Mouse (Mus musculus) neural tube, embryonic 15.5 days (tissue): ENCODE measurements around the gene Rora. TPM values are rescaled to one million over a fixed set of nuclear protein-coding genes. Genes with fewer than 3 reads are reported as not detected.

Experiments used
- ATAC-seq: fragments of 200-750 bp; cut with Nextera tagmentation; 2 replicates; pipeline ENCODE4 v1.8.0; 2017; ENCODE audit warnings: mild to moderate bottlenecking, moderate TSS enrichment, moderate library complexity; ENCODE audit not compliant: low FRiP score
- H3K27ac ChIP-seq: fragments of 300-500 bp; sonication (generic); replicated peaks from 2 replicates; pipeline ENCODE4 v1.5.1; 2015; ENCODE audit warnings: mild to moderate bottlenecking, inconsistent platforms
- H3K27me3 ChIP-seq: fragments of 300-500 bp; sonication (generic); replicated peaks from 2 replicates; pipeline ENCODE4 v1.6.1; 2015; ENCODE audit warnings: inconsistent platforms
- H3K36me3 ChIP-seq: fragments of 300-500 bp; sonication (generic); 2 replicates; pipeline ENCODE4 v1.6.1; 2015; ENCODE audit warnings: inconsistent platforms
- H3K4me1 ChIP-seq: fragments of 300-500 bp; sonication (generic); 2 replicates; pipeline ENCODE4 v1.6.1; 2015; ENCODE audit warnings: inconsistent platforms
- H3K4me2 ChIP-seq: fragments of 300-500 bp; sonication (generic); 2 replicates; pipeline ENCODE4 v1.6.1; 2015; ENCODE audit warnings: inconsistent platforms, mild to moderate bottlenecking, moderate library complexity
- H3K4me3 ChIP-seq: fragments of 300-500 bp; sonication (generic); replicated peaks from 2 replicates; pipeline ENCODE4 v1.5.1; 2015; ENCODE audit warnings: mild to moderate bottlenecking, inconsistent platforms
- H3K9ac ChIP-seq: fragments of 300-500 bp; sonication (generic); replicated peaks from 2 replicates; pipeline ENCODE4 v1.6.1; 2015; ENCODE audit warnings: mild to moderate bottlenecking, inconsistent platforms
- H3K9me3 ChIP-seq: fragments of 300-500 bp; sonication (generic); replicated peaks from 2 replicates; pipeline ENCODE4 v1.6.1; 2016; ENCODE audit warnings: inconsistent platforms
- WGBS: fragments of 180-500 bp; shearing (Covaris S2); methylation state at CpG from one replicate; pipeline ENCODE4 v1.1.7; 2015; ENCODE audit warnings: mixed read lengths; 5-methylcytosine and 5-hydroxymethylcytosine counted together
- polyA plus RNA-seq: library from polyadenylated mRNA; unstranded; fragments of >200 nt; fragmentation: Nextera tagmentation; extraction: Ambion mirVana; gene quantifications from 2 replicates; pipeline ENCODE4 v1.2.1, GENCODE M21; 2015

Gene Rora
- polyA plus RNA-seq = 17.3 and 18.1 TPM in 2 replicates

DNA sequence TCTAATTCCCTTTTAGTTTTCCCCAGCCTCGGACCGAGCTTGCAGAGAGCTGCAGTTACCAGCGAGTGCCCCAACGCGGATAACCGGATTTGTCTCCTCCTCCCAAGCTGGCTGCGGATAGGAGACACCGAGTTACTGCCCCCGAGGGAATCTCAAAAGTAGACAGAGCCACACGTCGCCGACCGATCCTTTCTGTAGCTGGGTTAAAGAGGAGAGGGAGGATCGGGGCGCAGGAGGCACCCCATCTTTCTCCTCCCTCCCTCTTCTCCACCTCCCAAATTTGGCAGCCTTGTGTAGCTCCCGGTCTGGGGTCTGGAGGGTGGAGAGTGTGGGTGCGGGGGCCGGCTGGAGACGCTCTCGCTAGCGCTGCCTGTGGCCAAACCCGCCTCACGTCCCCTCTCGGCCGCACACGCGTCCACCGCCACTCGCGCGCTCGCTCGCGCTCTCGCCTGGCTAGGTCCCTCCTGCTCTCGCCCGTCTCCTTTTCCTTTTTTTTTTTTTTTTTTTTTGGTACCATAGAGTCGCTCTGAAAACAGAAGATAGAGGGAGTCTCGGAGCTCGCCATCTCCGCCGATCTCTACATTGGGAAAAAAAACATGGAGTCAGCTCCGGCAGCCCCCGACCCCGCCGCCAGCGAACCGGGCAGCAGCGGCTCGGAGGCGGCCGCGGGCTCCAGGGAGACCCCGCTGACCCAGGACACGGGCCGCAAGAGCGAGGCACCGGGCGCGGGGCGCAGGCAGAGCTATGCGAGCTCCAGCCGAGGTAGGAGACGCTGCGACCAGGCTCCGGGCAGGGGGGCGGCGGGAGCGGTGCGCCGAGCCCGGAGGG, at the start of gene Rora:
TSS of gene Rora (plus strand) at position 576 of the 828 bp plus-strand sequence.
- peak within 1 kb of the TSS; percentile 94 for H3K4me3 ChIP-seq
- no peaks in the 10 kb centered on the region for H3K27me3 ChIP-seq
- peak within 1 kb of the TSS; percentile 90 for H3K9ac ChIP-seq
- no peaks in the 10 kb centered on the region for H3K9me3 ChIP-seq
- H3K27ac ChIP-seq = peak within 1 kb of the TSS; percentile 97
- peak; percentile 86 for ATAC-seq
- no peaks in the 10 kb centered on the region for H3K36me3 ChIP-seq
- under 1% methylated on average over 72 of the region's 72 CpGs for WGBS
- peak within 1 kb of the TSS; percentile 96 for H3K4me2 ChIP-seq
- peaks cover 40% of the 10 kb centered on the region for H3K4me1 ChIP-seq

DNA sequence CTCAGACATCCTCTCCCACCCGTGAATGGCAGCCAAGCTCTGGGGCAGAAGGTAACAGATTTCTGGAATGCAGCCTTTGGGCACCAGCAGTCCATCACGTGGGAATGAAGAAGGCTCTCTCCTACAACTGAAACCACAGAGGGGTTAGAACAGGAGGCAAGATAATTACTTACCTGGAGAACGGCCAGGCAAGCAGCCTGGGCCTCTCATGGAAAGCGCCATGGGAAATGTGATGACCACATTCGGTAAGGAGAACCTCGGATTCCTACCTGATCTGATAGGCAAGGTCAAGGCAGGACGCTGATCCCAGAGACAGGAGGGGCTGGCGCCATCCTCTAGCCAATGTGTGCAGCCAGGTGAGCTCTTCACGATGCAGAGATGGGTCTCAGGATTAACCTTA, 39.6 kb upstream of the Rora start:
- ATAC-seq = no peak
- Histone ChIP-seq H3K9ac (no peak overlapping the region), H3K4me1 (no peaks in the 10 kb centered on the region), H3K27me3 (no peaks in the 10 kb centered on the region), H3K9me3 (no peaks in the 10 kb centered on the region), H3K4me3 (no peak overlapping the region), H3K4me2 (no peak overlapping the region), H3K27ac (no peak overlapping the region), H3K36me3 (no peaks in the 10 kb centered on the region)
- 90% methylated on average over 9 of the region's 9 CpGs for WGBS

DNA sequence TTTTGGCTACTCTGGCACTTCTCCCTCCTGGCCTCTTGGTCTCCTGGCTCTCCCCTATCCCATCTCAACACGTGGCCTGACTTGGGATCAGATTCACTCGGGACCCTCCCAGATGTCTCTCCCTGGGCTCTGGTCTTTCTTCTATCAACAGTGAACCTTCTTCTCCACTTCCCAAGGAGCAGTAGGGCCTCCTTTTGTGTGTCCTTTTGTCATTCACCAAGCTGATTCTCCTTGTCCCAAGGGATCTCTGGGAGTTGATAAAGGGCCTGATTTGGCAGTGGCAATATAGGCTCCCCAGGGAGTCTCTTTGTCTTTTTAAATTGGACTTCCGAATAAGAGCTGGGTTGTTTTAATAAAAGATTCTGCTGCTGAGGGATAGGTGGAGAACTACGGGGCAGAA, 36.5 kb upstream of the Rora start:
- ATAC-seq = no peak
- Histone ChIP-seq H3K4me3 (no peak overlapping the region), H3K27me3 (no peaks in the 10 kb centered on the region), H3K36me3 (no peaks in the 10 kb centered on the region), H3K27ac (no peak overlapping the region), H3K4me1 (no peaks in the 10 kb centered on the region), H3K9ac (no peak overlapping the region), H3K4me2 (no peak overlapping the region), H3K9me3 (no peaks in the 10 kb centered on the region)
- 15% methylated on average over 4 of the region's 4 CpGs for WGBS

DNA sequence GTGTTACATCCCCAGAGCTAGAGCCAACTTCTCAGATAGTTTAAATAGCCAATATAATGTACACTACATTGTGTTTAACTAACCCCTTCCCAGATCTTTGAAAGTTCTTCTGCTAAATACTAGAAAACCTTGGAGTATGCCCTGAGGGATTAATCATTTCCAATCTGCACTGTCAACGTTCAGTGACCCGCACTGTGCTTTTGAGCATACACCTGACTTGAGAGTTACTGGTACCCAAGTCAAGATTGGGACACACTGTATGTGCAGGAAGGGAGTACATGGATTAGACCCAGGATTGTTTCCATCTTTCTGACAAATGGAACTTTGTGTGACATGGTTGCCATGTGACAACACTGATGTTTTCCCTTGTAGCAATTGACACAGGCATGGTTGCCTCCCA, 33.5 kb upstream of the Rora start:
- Histone ChIP-seq H3K27me3 (no peaks in the 10 kb centered on the region), H3K27ac (no peak overlapping the region), H3K36me3 (no peaks in the 10 kb centered on the region), H3K4me1 (no peaks in the 10 kb centered on the region), H3K4me3 (no peak overlapping the region), H3K9ac (no peak overlapping the region), H3K4me2 (no peak overlapping the region), H3K9me3 (no peaks in the 10 kb centered on the region)
- 95% methylated on average over 2 of the region's 2 CpGs for WGBS
- ATAC-seq = no peak

DNA sequence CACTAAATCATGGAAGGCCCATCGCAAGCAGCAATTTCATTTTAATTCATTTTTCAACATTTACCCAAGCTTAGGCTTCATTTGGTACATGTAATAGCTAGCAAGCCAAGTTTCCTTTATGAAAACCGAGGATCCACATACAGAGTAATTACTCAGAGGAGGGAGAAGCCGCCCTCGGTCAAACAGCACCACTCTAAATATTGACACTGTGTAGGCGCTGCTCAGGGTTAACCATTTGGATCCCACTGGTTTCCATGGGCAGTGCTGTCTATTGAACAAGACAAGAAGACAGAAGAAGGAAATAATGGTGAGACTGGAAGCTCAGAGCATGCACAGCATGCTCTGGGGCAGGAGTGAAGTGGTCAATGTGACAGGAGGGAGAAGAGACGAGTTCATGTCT, 33.1 kb upstream of the Rora start:
- Histone ChIP-seq H3K9me3 (no peaks in the 10 kb centered on the region), H3K4me3 (no peak overlapping the region), H3K36me3 (no peaks in the 10 kb centered on the region), H3K9ac (no peak overlapping the region), H3K4me2 (no peak overlapping the region), H3K27ac (no peak overlapping the region), H3K27me3 (no peaks in the 10 kb centered on the region), H3K4me1 (no peaks in the 10 kb centered on the region)
- ATAC-seq = no peak
- 79% methylated on average over 6 of the region's 6 CpGs for WGBS

DNA sequence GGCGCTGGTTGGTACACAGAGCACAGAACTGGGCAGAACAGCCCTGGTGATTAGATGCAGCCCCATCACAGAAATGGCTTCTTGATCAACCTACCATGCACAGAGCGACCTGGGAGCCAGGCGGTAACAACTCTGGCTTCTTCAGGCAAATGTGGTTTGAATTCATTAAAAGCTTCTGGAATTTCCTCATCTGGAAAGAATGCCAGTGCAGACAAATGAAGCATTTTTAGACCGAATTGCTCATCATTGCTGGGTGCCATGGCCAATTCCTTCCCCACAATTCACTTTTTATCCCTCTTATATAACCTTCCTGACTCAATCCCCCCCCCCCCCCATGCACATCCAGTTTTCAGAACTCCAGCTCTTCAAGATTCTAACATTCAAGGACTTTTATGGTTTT, 28.6 kb upstream of the Rora start:
- Histone ChIP-seq H3K9ac (no peak overlapping the region), H3K36me3 (no peaks in the 10 kb centered on the region), H3K4me3 (no peak overlapping the region), H3K4me1 (no peaks in the 10 kb centered on the region), H3K27me3 (no peaks in the 10 kb centered on the region), H3K27ac (no peak overlapping the region), H3K4me2 (no peak overlapping the region), H3K9me3 (no peaks in the 10 kb centered on the region)
- no peak for ATAC-seq
- 75% methylated on average over 4 of the region's 4 CpGs for WGBS

DNA sequence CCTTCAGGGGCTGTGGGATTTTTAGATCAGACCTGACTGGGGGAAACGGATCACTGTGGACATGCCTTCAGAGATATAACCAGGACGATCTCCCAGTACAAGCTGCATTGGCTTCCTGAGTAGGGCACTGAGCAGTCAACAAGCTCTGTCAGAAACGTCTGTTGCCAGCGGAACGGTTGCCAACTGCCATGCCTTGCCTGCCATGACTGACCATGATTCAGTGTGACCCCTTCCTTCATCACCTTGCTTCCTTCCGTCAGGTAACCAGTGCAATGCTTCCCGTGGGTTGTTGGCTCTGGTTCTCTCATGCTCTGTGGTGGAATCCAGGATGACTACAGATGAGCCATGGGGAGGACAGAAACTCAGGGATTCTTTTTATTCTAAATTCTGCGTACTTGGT, 16.3 kb upstream of the Rora start:
- 92% methylated on average over 8 of the region's 8 CpGs for WGBS
- no peak for ATAC-seq
- no peak overlapping the region for H3K27ac ChIP-seq
- no peaks in the 10 kb centered on the region for H3K4me1 ChIP-seq
- H3K4me2 ChIP-seq = no peak overlapping the region
- no peaks in the 10 kb centered on the region for H3K27me3 ChIP-seq
- H3K9me3 ChIP-seq = no peaks in the 10 kb centered on the region
- H3K4me3 ChIP-seq = no peak overlapping the region
- no peaks in the 10 kb centered on the region for H3K36me3 ChIP-seq
- H3K9ac ChIP-seq = no peak overlapping the region

DNA sequence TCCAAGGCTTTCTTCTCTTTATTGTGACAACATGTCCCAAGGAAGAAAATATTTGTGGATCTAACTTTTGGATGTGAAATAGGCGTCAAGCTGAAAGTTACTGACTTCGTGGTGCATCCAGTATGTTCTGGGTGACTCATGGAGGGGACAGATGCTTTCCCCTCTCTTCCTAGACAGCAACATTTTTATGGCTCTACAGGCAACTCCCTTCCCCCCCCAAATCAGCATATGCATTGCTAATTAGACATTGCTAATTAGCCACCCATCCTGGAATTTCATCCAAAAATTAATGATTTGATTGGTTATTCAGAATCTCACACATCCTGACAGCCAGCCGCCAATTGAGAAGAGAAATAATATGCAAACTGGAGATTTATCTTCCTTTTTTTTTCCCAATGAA, 12.5 kb upstream of the Rora start:
- Histone ChIP-seq H3K9ac (no peak overlapping the region), H3K4me3 (no peak overlapping the region), H3K4me1 (no peaks in the 10 kb centered on the region), H3K4me2 (no peak overlapping the region), H3K27me3 (no peaks in the 10 kb centered on the region), H3K27ac (no peak overlapping the region), H3K36me3 (no peaks in the 10 kb centered on the region), H3K9me3 (no peaks in the 10 kb centered on the region)
- WGBS = 76% methylated on average over 3 of the region's 3 CpGs
- no peak for ATAC-seq

DNA sequence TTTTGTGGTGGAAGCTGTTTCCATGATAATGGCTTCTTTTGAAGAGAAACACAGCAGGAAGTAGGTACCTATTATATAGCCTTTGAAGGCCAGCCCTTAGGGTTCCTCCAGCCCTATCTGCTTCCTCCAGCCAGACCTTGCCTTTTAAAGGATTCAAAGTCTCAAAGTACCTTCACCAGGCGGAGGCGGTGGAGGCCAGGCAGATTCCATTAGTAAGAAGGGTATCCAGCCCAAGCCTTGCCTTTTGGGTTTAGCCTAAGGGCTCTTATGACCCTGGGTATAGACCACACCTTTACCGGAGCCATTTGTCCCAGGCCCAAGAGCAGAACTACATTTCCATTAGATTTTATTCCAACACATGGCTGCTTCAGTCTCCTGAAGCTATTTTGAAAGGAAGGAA, 5.5 kb upstream of the Rora start:
- no peaks in the 10 kb centered on the region for H3K9me3 ChIP-seq
- no peak overlapping the region for H3K4me2 ChIP-seq
- H3K27me3 ChIP-seq = no peaks in the 10 kb centered on the region
- H3K4me1 ChIP-seq = peaks cover 6% of the 10 kb centered on the region; the same call in 1 of the 2 replicates
- no peaks in the 10 kb centered on the region for H3K36me3 ChIP-seq
- no peak for ATAC-seq
- 85% methylated on average over 3 of the region's 3 CpGs for WGBS
- H3K4me3 ChIP-seq = no peak overlapping the region
- H3K27ac ChIP-seq = no peak overlapping the region
- H3K9ac ChIP-seq = no peak overlapping the region

DNA sequence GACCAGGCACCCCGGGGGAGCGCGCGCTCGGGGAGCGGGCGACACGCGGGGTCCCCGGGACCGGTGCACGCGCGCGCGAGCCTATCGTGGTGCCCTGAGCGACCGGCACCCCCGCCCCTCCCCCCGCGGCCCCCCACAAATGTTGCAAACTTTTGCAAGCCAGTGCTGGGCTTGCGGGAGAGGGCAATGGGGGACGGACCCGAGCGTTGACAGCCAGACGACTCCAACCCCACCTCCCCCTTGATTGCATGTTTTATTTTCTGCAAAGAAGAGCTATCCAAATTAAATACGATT, 400 bp downstream of the Rora start:
- 2% methylated on average over 27 of the region's 28 CpGs for WGBS
- Histone ChIP-seq H3K4me3 (peak overlapping the region; percentile 94), H3K4me1 (peaks cover 40% of the 10 kb centered on the region), H3K36me3 (no peaks in the 10 kb centered on the region), H3K4me2 (peak overlapping the region; percentile 96), H3K27me3 (no peaks in the 10 kb centered on the region), H3K9me3 (no peaks in the 10 kb centered on the region), H3K9ac (peak overlapping the region; percentile 90), H3K27ac (peak overlapping the region; percentile 97)
- ATAC-seq = peak; percentile 25

DNA sequence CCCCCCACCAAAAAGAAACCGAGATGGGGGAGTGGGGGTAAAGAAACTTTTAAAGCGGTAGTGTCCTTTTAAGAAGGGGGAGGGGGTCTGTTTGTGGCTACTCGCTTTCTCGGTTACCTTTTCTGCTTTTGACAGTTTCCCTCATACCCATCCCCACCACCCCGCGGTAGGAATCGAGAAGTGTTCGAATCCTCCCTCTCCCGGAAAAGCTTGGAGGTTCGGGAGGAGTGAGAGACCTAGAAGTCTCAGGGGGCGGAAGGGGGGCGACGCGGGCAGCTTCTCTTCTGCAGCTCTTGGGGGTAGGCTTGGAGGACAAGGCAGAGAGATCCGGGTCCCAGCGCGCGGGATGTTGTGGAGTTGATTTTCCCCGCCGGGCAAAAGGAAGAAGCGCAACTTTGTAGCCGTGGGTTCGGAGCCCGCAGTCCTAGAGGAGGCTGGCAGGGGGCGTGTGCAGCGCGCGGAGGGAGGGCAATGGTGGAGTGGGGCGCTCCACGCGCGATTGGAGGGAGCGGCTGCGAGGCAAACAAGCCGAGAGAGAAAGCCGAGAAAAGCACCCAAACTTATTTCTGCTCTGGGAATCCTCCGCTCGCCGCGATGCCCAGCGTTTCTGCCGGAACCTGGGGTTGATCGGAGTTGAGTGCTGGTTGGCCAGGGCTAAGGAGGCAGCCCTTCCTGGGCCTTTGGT, 889 bp downstream of the Rora start:
- H3K4me1 ChIP-seq = peaks cover 40% of the 10 kb centered on the region
- H3K4me3 ChIP-seq = peak overlapping the region; percentile 94
- H3K4me2 ChIP-seq = peak overlapping the region; percentile 96
- H3K9ac ChIP-seq = peak overlapping the region; percentile 90
- no peaks in the 10 kb centered on the region for H3K36me3 ChIP-seq
- peak overlapping the region; percentile 97 for H3K27ac ChIP-seq
- H3K27me3 ChIP-seq = no peaks in the 10 kb centered on the region
- ATAC-seq = peak; percentile 59; the same call in 1 of the 2 replicates
- WGBS = under 1% methylated on average over 43 of the region's 43 CpGs
- H3K9me3 ChIP-seq = no peaks in the 10 kb centered on the region
